Mouse (Mus musculus) kidney, adult 2 months (tissue): Measurements from ENCODE around the gene Prpf39.

Experiments
- CTCF ChIP-seq: fragments of 200-500 bp; conservative IDR thresholded peaks from 2 replicates; pipeline ENCODE4 v1.5.1; 2011; ENCODE audit warnings: low read depth, mild to moderate bottlenecking, control low read depth, low read length, moderate library complexity, mixed read lengths; ENCODE audit not compliant: insufficient read depth, insufficient read length
- POLR2A ChIP-seq: fragments of 200-500 bp; IDR thresholded peaks from one replicate; pipeline ENCODE4 v1.6.1; 2011; ENCODE audit warnings: low read depth, low read length, control low read depth

DNA sequence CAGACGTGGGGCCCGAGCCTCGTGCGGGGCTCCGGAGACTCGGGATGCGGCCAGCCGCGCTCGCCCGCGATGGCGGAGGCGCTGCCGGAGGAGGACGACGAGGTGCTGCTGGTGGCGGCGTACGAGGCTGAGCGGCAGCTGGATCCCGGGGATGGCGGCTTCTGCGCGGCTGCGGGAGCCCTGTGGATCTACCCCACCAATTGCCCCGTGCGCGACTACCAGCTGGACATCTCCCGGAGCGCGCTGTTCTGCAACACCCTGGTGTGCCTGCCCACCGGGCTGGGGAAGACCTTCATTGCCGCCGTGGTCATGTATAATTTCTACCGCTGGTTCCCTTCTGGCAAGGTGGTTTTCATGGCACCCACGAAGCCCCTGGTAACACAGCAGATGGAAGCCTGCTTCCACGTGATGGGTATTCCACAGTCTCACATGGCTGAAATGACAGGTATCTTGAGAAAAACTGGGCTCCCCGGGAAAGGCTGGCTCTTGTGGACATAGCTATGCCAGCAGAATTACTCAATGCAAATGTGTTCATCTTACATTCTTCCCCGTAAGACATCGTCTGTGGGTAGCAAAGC lies 39.7 kb downstream of the Prpf39 start:
- TF ChIP-seq POLR2A (no peak), CTCF (no peak)
